Mouse (Mus musculus) neural tube, embryonic 11.5 days (tissue): ENCODE data around the gene Rgs11. TPM values are rescaled to one million over a fixed set of nuclear protein-coding genes. Genes with fewer than 3 reads are reported as not detected.

Source experiments
- ATAC-seq: fragments of 200-750 bp; cut with Nextera tagmentation; 2 replicates; pipeline ENCODE4 v1.8.0; 2017; ENCODE audit warnings: moderate number of reproducible peaks, mild to moderate bottlenecking, moderate TSS enrichment, moderate library complexity; ENCODE audit not compliant: insufficient read depth, low FRiP score, low TSS enrichment
- DNase-seq: peaks from one replicate; pipeline ENCODE4 v3.0.0-alpha.2; 2015; ENCODE audit warnings: low spot score
- H3K27ac ChIP-seq: fragments of 300-500 bp; sonication (generic); 2 replicates; pipeline ENCODE4 v1.5.1; 2014; ENCODE audit warnings: low read depth, mild to moderate bottlenecking, low read length
- H3K27me3 ChIP-seq: fragments of 300-500 bp; sonication (generic); 2 replicates; pipeline ENCODE4 v1.6.1; 2014; ENCODE audit warnings: mild to moderate bottlenecking, low read length, mixed read lengths; ENCODE audit not compliant: control insufficient read depth, insufficient read depth
- H3K36me3 ChIP-seq: fragments of 300-500 bp; sonication (generic); 2 replicates; pipeline ENCODE4 v1.6.1; 2014; ENCODE audit warnings: mild to moderate bottlenecking, low read length, moderate library complexity, mixed read lengths; ENCODE audit not compliant: control insufficient read depth, insufficient read depth
- H3K4me1 ChIP-seq: fragments of 300-500 bp; sonication (generic); 2 replicates; pipeline ENCODE4 v1.6.1; 2014; ENCODE audit warnings: low read length, mixed read lengths; ENCODE audit not compliant: control insufficient read depth, insufficient read depth
- H3K4me2 ChIP-seq: fragments of 300-500 bp; sonication (generic); 2 replicates; pipeline ENCODE4 v1.6.1; 2014; ENCODE audit warnings: low read depth, mild to moderate bottlenecking, moderate library complexity
- H3K4me3 ChIP-seq: fragments of 300-500 bp; sonication (generic); 2 replicates; pipeline ENCODE4 v1.5.1; 2014; ENCODE audit warnings: low read depth, low read length
- H3K9ac ChIP-seq: fragments of 300-500 bp; sonication (generic); 2 replicates; pipeline ENCODE4 v1.6.1; 2014; ENCODE audit warnings: mild to moderate bottlenecking, low read length
- H3K9me3 ChIP-seq: fragments of 300-500 bp; sonication (generic); 2 replicates; pipeline ENCODE4 v1.6.1; 2016; ENCODE audit warnings: low read length; ENCODE audit not compliant: control insufficient read depth
- WGBS: fragments of 180-500 bp; shearing (Covaris S2); extraction: QIAGEN DNeasy Blood & Tissue Kit; methylation state at CpG from one replicate; pipeline ENCODE4 v1.1.7; 2014; 5-methylcytosine and 5-hydroxymethylcytosine counted together
- polyA plus RNA-seq: library from polyadenylated mRNA; unstranded; fragments of >200 nt; fragmentation: Nextera tagmentation; extraction: Ambion mirVana; gene quantifications from 2 replicates; pipeline ENCODE4 v1.2.1, GENCODE M21; 2014

Gene Rgs11
- polyA plus RNA-seq, 1 experiment from 2014 or later: 0.77 TPM

GRCm38 (mm10) chr17:26253399-26253798 lies 50.6 kb downstream of the Rgs11 start:
- no peak for DNase-seq
- 0% methylated on average over 24 of the region's 24 CpGs for WGBS

DNA sequence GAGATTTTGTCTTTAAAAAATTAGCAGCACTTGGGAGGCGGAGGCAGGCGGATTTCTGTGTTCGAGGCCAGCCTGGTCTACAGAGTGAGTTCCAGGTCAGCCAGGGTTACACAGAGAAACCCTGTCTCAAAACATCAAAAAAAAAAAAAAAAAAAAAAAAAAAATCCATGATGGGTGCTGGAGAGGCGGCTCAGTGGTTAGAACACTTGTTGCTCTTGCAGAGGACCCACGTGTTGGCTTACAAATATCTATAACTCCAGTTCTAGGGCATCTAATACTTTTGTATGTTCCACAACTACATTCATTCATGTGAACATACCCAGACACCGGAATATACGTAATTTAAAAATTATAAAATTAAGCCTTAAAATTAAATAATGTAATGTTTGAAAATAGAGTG lies 52.6 kb downstream of the Rgs11 start:
- no peak for DNase-seq
- peaks cover 8% of the 10 kb centered on the region for H3K4me1 ChIP-seq

More at GRCm38 (mm10) chr17:26253399-26253798, 50.6 kb downstream of the Rgs11 start:
- H3K27me3 ChIP-seq: no peaks in the 10 kb centered on the region
- H3K4me2 ChIP-seq: peak overlapping the region; percentile 84
- H3K9me3 ChIP-seq: no peaks in the 10 kb centered on the region
- H3K9ac ChIP-seq: peak overlapping the region; percentile 93
- ATAC-seq: no peak
- peak overlapping the region; percentile 77 for H3K4me3 ChIP-seq
- no peaks in the 10 kb centered on the region for H3K36me3 ChIP-seq
- H3K27ac ChIP-seq: peak overlapping the region; percentile 94
- peaks cover 8% of the 10 kb centered on the region for H3K4me1 ChIP-seq

More for the DNA sequence above, 52.6 kb downstream of the Rgs11 start:
- no peak overlapping the region for H3K9ac ChIP-seq
- WGBS: 93% methylated on average over 7 of the region's 7 CpGs
- H3K4me3 ChIP-seq: no peak overlapping the region
- H3K27me3 ChIP-seq: no peaks in the 10 kb centered on the region
- H3K9me3 ChIP-seq: no peaks in the 10 kb centered on the region
- H3K27ac ChIP-seq: no peak overlapping the region
- peaks cover 4% of the 10 kb centered on the region for H3K36me3 ChIP-seq
- no peak for ATAC-seq
- H3K4me2 ChIP-seq: no peak overlapping the region

Other genes starting within 250 kb of the Rgs11 start
- gene Capn15, start 217.2 kb upstream of the Rgs11 start, polyA plus RNA-seq: 21.0 and 23.3 TPM in 2 replicates
- 24.4 and 24.8 TPM in 2 replicates for gene Rab11fip3, start 133.4 kb upstream of the Rgs11 start, polyA plus RNA-seq
- 16.5 and 22.9 TPM in 2 replicates for gene Decr2, start 112.6 kb upstream of the Rgs11 start, polyA plus RNA-seq
- gene Nme4, start 107.3 kb upstream of the Rgs11 start, polyA plus RNA-seq: 66.9 and 68.2 TPM in 2 replicates
- 1.1 and 1.3 TPM in 2 replicates for gene Tmem8, start 89.7 kb upstream of the Rgs11 start, polyA plus RNA-seq
- 240 and 252 TPM in 2 replicates for gene Mrpl28, start 79.5 kb upstream of the Rgs11 start, polyA plus RNA-seq
- 19.3 and 20.9 TPM in 2 replicates for gene Axin1, start 64.3 kb upstream of the Rgs11 start, polyA plus RNA-seq
- gene Pdia2, start 3.9 kb upstream of the Rgs11 start, polyA plus RNA-seq: 0.27 and 1.0 TPM in 2 replicates
- 14.5 and 16.2 TPM in 2 replicates for gene Arhgdig, start 4.8 kb downstream of the Rgs11 start, polyA plus RNA-seq
- gene Fam234a, start 41.3 kb downstream of the Rgs11 start, polyA plus RNA-seq: 22.2 and 22.7 TPM in 2 replicates
- 125 and 128 TPM in 2 replicates for gene Luc7l, start 49.9 kb downstream of the Rgs11 start, polyA plus RNA-seq
- gene Neurl1b, start 211.9 kb downstream of the Rgs11 start, polyA plus RNA-seq: 0.27 and 0.32 TPM in 2 replicates